Mouse (Mus musculus) c-Kit-positive CD71-positive TER-119-negative erythroid progenitor cells, embryonic 14.5 days (primary cell): ENCODE measurements around the gene Klhl35.

Experiments used
- DNase-seq: peaks from one replicate; pipeline ENCODE4 v3.0.0-alpha.2; 2013; ENCODE audit warnings: low read depth

The Klhl35 gene

GRCm38 (mm10) chr7:99465811-99466210 is at the start of gene Klhl35:
Gene Klhl35, plus strand, starts transcription at chr7:99466004.
- DNase-seq: no peak

GRCm38 (mm10) chr7:99419311-99419710 is 46.5 kb upstream of the Klhl35 start:
- DNase-seq: no peak

GRCm38 (mm10) chr7:99421006-99421405 is 44.8 kb upstream of the Klhl35 start:
- no peak for DNase-seq

GRCm38 (mm10) chr7:99424538-99425155 is 41.2 kb upstream of the Klhl35 start:
- DNase-seq: no peak

GRCm38 (mm10) chr7:99425706-99426105 is 40.1 kb upstream of the Klhl35 start:
- no peak for DNase-seq

- no peak for DNase-seq
Observed at GRCm38 (mm10) chr7:99427031-99427430, 38.8 kb upstream of the Klhl35 start.

GRCm38 (mm10) chr7:99427987-99428386 is 37.8 kb upstream of the Klhl35 start:
- DNase-seq: no peak

- no peak for DNase-seq
Observed at GRCm38 (mm10) chr7:99428836-99429235, 37.0 kb upstream of the Klhl35 start.

- DNase-seq: no peak
Observed at GRCm38 (mm10) chr7:99429786-99430185, 36.0 kb upstream of the Klhl35 start.

- DNase-seq: no peak
Observed at GRCm38 (mm10) chr7:99430246-99430645, 35.6 kb upstream of the Klhl35 start.

- no peak for DNase-seq
Observed at GRCm38 (mm10) chr7:99432248-99432647, 33.6 kb upstream of the Klhl35 start.

GRCm38 (mm10) chr7:99432863-99433262 is 32.9 kb upstream of the Klhl35 start:
- DNase-seq: no peak

- peak; percentile 11 for DNase-seq
Observed at GRCm38 (mm10) chr7:99434672-99435250, 31.0 kb upstream of the Klhl35 start.

- DNase-seq: no peak
Observed at GRCm38 (mm10) chr7:99436530-99436929, 29.3 kb upstream of the Klhl35 start.

GRCm38 (mm10) chr7:99438881-99439280 is 26.9 kb upstream of the Klhl35 start:
- DNase-seq: no peak

- no peak for DNase-seq
Observed at GRCm38 (mm10) chr7:99441534-99442072, 24.2 kb upstream of the Klhl35 start.

- DNase-seq: no peak
Observed at GRCm38 (mm10) chr7:99443164-99443563, 22.6 kb upstream of the Klhl35 start.

GRCm38 (mm10) chr7:99444012-99444411 is 21.8 kb upstream of the Klhl35 start:
- DNase-seq: no peak

- DNase-seq: no peak
Observed at GRCm38 (mm10) chr7:99445833-99446232, 20.0 kb upstream of the Klhl35 start.

- DNase-seq: no peak
Observed at GRCm38 (mm10) chr7:99447323-99447722, 18.5 kb upstream of the Klhl35 start.

GRCm38 (mm10) chr7:99448619-99449018 is 17.2 kb upstream of the Klhl35 start:
- no peak for DNase-seq

- no peak for DNase-seq
Observed at GRCm38 (mm10) chr7:99449063-99449462, 16.7 kb upstream of the Klhl35 start.

- no peak for DNase-seq
Observed at GRCm38 (mm10) chr7:99449751-99450150, 16.1 kb upstream of the Klhl35 start.

- DNase-seq: peak; percentile 57
Observed at GRCm38 (mm10) chr7:99450703-99451102, 15.1 kb upstream of the Klhl35 start.
